Mouse (Mus musculus) MEL (cell line): ENCODE measurements around the gene Hdgfl1. TPM values are rescaled to one million over a fixed set of nuclear protein-coding genes. Genes with fewer than 3 reads are reported as not detected.

Experiments
- DNase-seq: peaks from one replicate; pipeline ENCODE4 v3.0.0; 2011; ENCODE audit warnings: low read depth, low spot score
- H3K27ac ChIP-seq: 2 replicates; pipeline ENCODE4 v1.5.1; 2012; ENCODE audit warnings: low read depth, mild to moderate bottlenecking, control low read depth, low read length, moderate library complexity; ENCODE audit not compliant: control insufficient read depth
- H3K27me3 ChIP-seq, 2 experiments: fragments of 150-350 bp in 1 of 2; sonication (generic) in 1 of 2; 2 replicates each; pipeline ENCODE4 v1.6.1; 2012; ENCODE audit warnings: low read length in 2 of 2, mild to moderate bottlenecking in 2 of 2, improper control_type of control experiment in 1 of 2, moderate library complexity in 1 of 2; ENCODE audit not compliant: insufficient read depth in 2 of 2, control insufficient read depth in 1 of 2
- H3K36me3 ChIP-seq, 2 experiments: 2 replicates each; pipeline ENCODE4 v1.6.1; 2012 to 2014; ENCODE audit warnings: low read length in 2 of 2, improper control_type of control experiment in 1 of 2, inconsistent platforms in 1 of 2, mild to moderate bottlenecking in 1 of 2; ENCODE audit not compliant: insufficient read depth in 2 of 2, control insufficient read depth in 1 of 2
- H3K4me1 ChIP-seq, 2 experiments: fragments of 150-350 bp in 1 of 2; sonication (generic) in 1 of 2; 2 replicates each; pipeline ENCODE4 v1.6.1; 2012; ENCODE audit warnings: low read length in 2 of 2, improper control_type of control experiment in 1 of 2, mild to moderate bottlenecking in 1 of 2; ENCODE audit not compliant: insufficient read depth in 2 of 2, control insufficient read depth in 1 of 2
- H3K4me3 ChIP-seq, 2 experiments: fragments of 150-350 bp in 1 of 2; sonication (generic) in 1 of 2; 2 replicates each; pipeline ENCODE4 v1.5.1; 2012; ENCODE audit warnings: low read depth in 2 of 2, low read length in 2 of 2, mild to moderate bottlenecking in 2 of 2, moderate library complexity in 2 of 2, control low read depth in 1 of 2, improper control_type of control experiment in 1 of 2; ENCODE audit not compliant: control insufficient read depth in 1 of 2, insufficient read depth in 1 of 2
- H3K79me2 ChIP-seq: 2 replicates; pipeline ENCODE4 v1.6.1; 2012; ENCODE audit warnings: mild to moderate bottlenecking, low read length, moderate library complexity; ENCODE audit not compliant: control insufficient read depth, poor library complexity, insufficient read depth
- H3K9ac ChIP-seq: 2 replicates; pipeline ENCODE4 v1.6.1; 2012; ENCODE audit warnings: low read depth, mild to moderate bottlenecking, control low read depth, low read length, moderate library complexity; ENCODE audit not compliant: control insufficient read depth, poor library complexity, severe bottlenecking
- H3K9me3 ChIP-seq: fragments of 150-350 bp; sonication (generic); replicated peaks from 2 replicates; pipeline ENCODE4 v1.6.1; 2012; ENCODE audit warnings: mild to moderate bottlenecking, low read length, improper control_type of control experiment, moderate library complexity; ENCODE audit not compliant: insufficient read depth
- BHLHE40 ChIP-seq: IDR thresholded peaks from 2 replicates; pipeline ENCODE4 v1.6.1; 2012; ENCODE audit warnings: low read depth, mild to moderate bottlenecking, inconsistent platforms, low read length, improper control_type of control experiment, borderline replicate concordance
- CHD1 ChIP-seq: IDR thresholded peaks from 2 replicates; pipeline ENCODE4 v1.6.1; 2012; ENCODE audit warnings: low read depth, mild to moderate bottlenecking, inconsistent platforms, low read length, improper control_type of control experiment
- CTCF ChIP-seq, 3 experiments: IDR thresholded peaks in 2 of 3; conservative IDR thresholded peaks in 1 of 3; 2 replicates each; pipeline ENCODE4 v1.5.1; 2011 to 2012; ENCODE audit warnings: low read length in 3 of 3, low read depth in 2 of 3, mild to moderate bottlenecking in 2 of 3, improper control_type of control experiment in 1 of 3, inconsistent platforms in 1 of 3, mixed read lengths in 1 of 3, moderate library complexity in 1 of 3; ENCODE audit not compliant: control insufficient read depth in 1 of 3, insufficient read depth in 1 of 3, poor library complexity in 1 of 3, severe bottlenecking in 1 of 3
- ELF1 ChIP-seq: IDR thresholded peaks from 2 replicates; pipeline ENCODE4 v1.6.1; 2014; ENCODE audit warnings: low read depth, mild to moderate bottlenecking, inconsistent platforms, low read length, improper control_type of control experiment, moderate library complexity
- ETS1 ChIP-seq: IDR thresholded peaks from 2 replicates; pipeline ENCODE4 v1.6.1; 2012; ENCODE audit warnings: low read depth, mild to moderate bottlenecking, inconsistent platforms, low read length, improper control_type of control experiment, moderate library complexity
- HCFC1 ChIP-seq: IDR thresholded peaks from 2 replicates; pipeline ENCODE4 v1.6.1; 2012; ENCODE audit warnings: low read depth, mild to moderate bottlenecking, inconsistent platforms, low read length, improper control_type of control experiment, moderate library complexity
- JUND ChIP-seq: IDR thresholded peaks from 2 replicates; pipeline ENCODE4 v1.6.1; 2011; ENCODE audit warnings: low read depth, mild to moderate bottlenecking, improper control_type of control experiment, low read length
- KAT2A ChIP-seq: conservative IDR thresholded peaks from 2 replicates; pipeline ENCODE4 v1.6.1; 2012; ENCODE audit warnings: low read depth, low read length, improper control_type of control experiment, inconsistent platforms
- MAFK ChIP-seq: IDR thresholded peaks from 2 replicates; pipeline ENCODE4 v1.6.1; 2011; ENCODE audit warnings: low read depth, mild to moderate bottlenecking, low read length, improper control_type of control experiment, borderline replicate concordance
- MAX ChIP-seq: IDR thresholded peaks from 2 replicates; pipeline ENCODE4 v1.6.1; 2011; ENCODE audit warnings: low read length, improper control_type of control experiment
- MXI1 ChIP-seq: IDR thresholded peaks from 2 replicates; pipeline ENCODE4 v1.6.1; 2011; ENCODE audit warnings: mild to moderate bottlenecking, low read depth, low read length, improper control_type of control experiment
- MYC ChIP-seq: IDR thresholded peaks from 2 replicates; pipeline ENCODE4 v1.6.1; 2011; ENCODE audit warnings: low read depth, mild to moderate bottlenecking, low read length, improper control_type of control experiment, moderate library complexity
- NELFE ChIP-seq: IDR thresholded peaks from 2 replicates; pipeline ENCODE4 v1.6.1; 2011; ENCODE audit warnings: low read depth, low read length, improper control_type of control experiment
- RCOR1 ChIP-seq: IDR thresholded peaks from 2 replicates; pipeline ENCODE4 v1.6.1; 2012; ENCODE audit warnings: low read depth, mild to moderate bottlenecking, inconsistent platforms, low read length, improper control_type of control experiment
- SIN3A ChIP-seq: IDR thresholded peaks from 2 replicates; pipeline ENCODE4 v1.6.1; 2012; ENCODE audit warnings: low read length, improper control_type of control experiment, inconsistent platforms
- SMC3 ChIP-seq: IDR thresholded peaks from 2 replicates; pipeline ENCODE4 v1.6.1; 2011; ENCODE audit warnings: low read depth, low read length, improper control_type of control experiment
- TAL1 ChIP-seq: IDR thresholded peaks from 2 replicates; pipeline ENCODE4 v1.6.1; 2012; ENCODE audit warnings: mild to moderate bottlenecking, inconsistent platforms, low read length, moderate library complexity, mixed read lengths
- TBP ChIP-seq: IDR thresholded peaks from 2 replicates; pipeline ENCODE4 v1.8.0; 2011; ENCODE audit warnings: low read depth, low read length, improper control_type of control experiment
- TCF12 ChIP-seq: IDR thresholded peaks from 2 replicates; pipeline ENCODE4 v1.6.1; 2014; ENCODE audit warnings: low read depth, mild to moderate bottlenecking, inconsistent platforms, low read length, improper control_type of control experiment, moderate library complexity
- UBTF ChIP-seq: IDR thresholded peaks from 2 replicates; pipeline ENCODE4 v1.6.1; 2012; ENCODE audit warnings: low read depth, mild to moderate bottlenecking, inconsistent platforms, low read length, improper control_type of control experiment, moderate library complexity, borderline replicate concordance; ENCODE audit not compliant: insufficient read depth
- USF1 ChIP-seq: IDR thresholded peaks from 2 replicates; pipeline ENCODE4 v1.6.1; 2014; ENCODE audit warnings: low read depth, mild to moderate bottlenecking, inconsistent platforms, low read length, improper control_type of control experiment, moderate library complexity
- USF2 ChIP-seq, 2 experiments: IDR thresholded peaks; 2 replicates each; pipeline ENCODE4 v1.6.1; 2011 to 2012; ENCODE audit warnings: improper control_type of control experiment in 2 of 2, low read length in 2 of 2, borderline replicate concordance in 1 of 2, inconsistent platforms in 1 of 2, low read depth in 1 of 2, mild to moderate bottlenecking in 1 of 2; ENCODE audit not compliant: insufficient read depth in 1 of 2
- ZC3H11A ChIP-seq: IDR thresholded peaks from 2 replicates; pipeline ENCODE4 v1.6.1; 2012; ENCODE audit warnings: low read depth, mild to moderate bottlenecking, inconsistent platforms, low read length, improper control_type of control experiment
- ZMIZ1 ChIP-seq: IDR thresholded peaks from 2 replicates; pipeline ENCODE4 v1.6.1; 2012; ENCODE audit warnings: low read depth, mild to moderate bottlenecking, inconsistent platforms, low read length, improper control_type of control experiment, moderate library complexity
- ZNF384 ChIP-seq: IDR thresholded peaks from 2 replicates; pipeline ENCODE4 v1.6.1; 2012; ENCODE audit warnings: low read depth, mild to moderate bottlenecking, inconsistent platforms, low read length, improper control_type of control experiment
- polyA plus RNA-seq, 2 experiments: library from polyadenylated mRNA; stranded (reverse) in 1 of 2; unstranded in 1 of 2; fragments of >175 nt in 1 of 2; fragments of >200 nt in 1 of 2; gene quantifications; 2 replicates each; pipeline versions ENCODE4 v1.2.1 to v1.2.4; 2012; ENCODE audit warnings: low replicate concordance in 2 of 2, low read depth in 1 of 2; ENCODE audit not compliant: insufficient read length in 2 of 2, insufficient read depth in 1 of 2, missing spikeins in 1 of 2
- total RNA-seq: library from RNA; depleted of rRNA; stranded (reverse); fragments of 300-350 nt; gene quantifications from 2 replicates; pipeline ENCODE4 v1.2.3, GENCODE M21; 2012

Gene Hdgfl1
- total and polyA plus RNA-seq, 3 experiments, result not detected

GRCm38 (mm10) chr13:26721333-26721732 is 48.6 kb downstream of the Hdgfl1 start:
- no peak for TF ChIP-seq ZNF384
- TF ChIP-seq ELF1, result no peak
- TF ChIP-seq ETS1, result no peak
- TF ChIP-seq UBTF, result no peak
- TF ChIP-seq RCOR1, result no peak
- no peak for TF ChIP-seq ZMIZ1
- no peak for TF ChIP-seq CHD1
- no peak for TF ChIP-seq HCFC1
- TF ChIP-seq USF1, result no peak
- no peak for TF ChIP-seq SIN3A
- TF ChIP-seq MAX, result no peak
- TF ChIP-seq CTCF (IDR thresholded peaks at IDR 0.05 in 2 of 3, conservative IDR thresholded peaks at IDR 0.05 in 1 of 3; ENCODE audit: control insufficient read depth in 1 of 3, insufficient read depth in 1 of 3, low read depth in 2 of 3, low read length in 3 of 3, poor library complexity in 1 of 3, severe bottlenecking in 1 of 3), result no peak
- TF ChIP-seq TCF12, result no peak
- no peak for TF ChIP-seq BHLHE40
- no peak for TF ChIP-seq USF2 (IDR thresholded peaks at IDR 0.05; ENCODE audit: borderline replicate concordance in 1 of 2, insufficient read depth in 1 of 2, low read depth in 1 of 2, low read length in 2 of 2)
- TF ChIP-seq MAFK, result no peak
- TF ChIP-seq ZC3H11A, result no peak
- TF ChIP-seq SMC3, result no peak
- no peak for TF ChIP-seq KAT2A
- no peak overlapping the region for H3K4me3 ChIP-seq
- no peaks in the 10 kb centered on the region for H3K4me1 ChIP-seq
- no peaks in the 10 kb centered on the region for H3K36me3 ChIP-seq
- no peak overlapping the region for H3K9ac ChIP-seq
- no peaks in the 10 kb centered on the region for H3K9me3 ChIP-seq
- no peaks in the 10 kb centered on the region for H3K79me2 ChIP-seq
- no peaks in the 10 kb centered on the region for H3K27me3 ChIP-seq
- no peak for DNase-seq
- no peak overlapping the region for H3K27ac ChIP-seq

- no peak overlapping the region for H3K27ac ChIP-seq
- H3K9me3 ChIP-seq, result no peaks in the 10 kb centered on the region
- no peak overlapping the region for H3K9ac ChIP-seq
- no peak overlapping the region for H3K4me3 ChIP-seq
- no peak for DNase-seq
- H3K36me3 ChIP-seq, result no peaks in the 10 kb centered on the region
- H3K4me1 ChIP-seq, result no peaks in the 10 kb centered on the region
- no peaks in the 10 kb centered on the region for H3K79me2 ChIP-seq
- H3K27me3 ChIP-seq, result no peaks in the 10 kb centered on the region
- TF ChIP-seq TAL1 (no peak), NELFE (no peak), SIN3A (no peak), HCFC1 (no peak), MYC (no peak), UBTF (no peak), MXI1 (no peak), TBP (no peak), RCOR1 (no peak), JUND (no peak)
- TF ChIP-seq, all 39 proteins: peak for 0
These were observed 49.0 kb downstream of the Hdgfl1 start for GRCm38 (mm10) chr13:26720917-26721316.
